Mouse (Mus musculus): ENCODE data around the gene Gnb3. TPM values are rescaled to one million over a fixed set of nuclear protein-coding genes. Genes with fewer than 3 reads are reported as not detected.
"Not testable (repeated sequence)": the region's sequence is repeated elsewhere in the genome, so short reads cannot be mapped to it uniquely, and the experiment has no call there.

The Gnb3 gene
- polyA plus RNA-seq, 1 experiment from 2014 or later, result 0.78 TPM

DNA sequence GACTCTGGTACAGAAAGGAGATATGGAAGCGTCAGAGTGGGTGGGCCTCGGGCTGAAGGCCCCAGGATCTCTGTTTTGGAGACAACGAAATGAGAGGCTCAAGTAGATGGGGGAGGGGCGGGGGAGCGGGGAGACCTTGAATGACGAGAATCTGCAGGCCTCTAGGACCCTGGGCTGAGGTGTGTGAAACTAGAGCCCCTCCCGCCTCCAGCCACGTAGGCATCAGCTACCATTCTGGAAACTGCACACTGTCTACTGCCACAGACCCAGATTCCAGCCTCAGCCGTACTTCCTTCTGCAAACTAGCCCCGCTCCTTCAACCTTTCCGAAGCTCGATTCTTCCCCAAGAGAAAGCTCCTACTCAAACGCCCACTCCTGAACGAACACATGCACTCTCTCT, 16.2 kb upstream of the Gnb3 start:
- H3K27ac ChIP-seq, result peak overlapping the region; percentile 99
- peaks cover 24% of the 10 kb centered on the region for H3K36me3 ChIP-seq
- no peaks in the 10 kb centered on the region; the same call in 1 of the 2 replicates for H3K27me3 ChIP-seq
- 6% methylated on average over 14 of the region's 14 CpGs for WGBS
- H3K9ac ChIP-seq, result peak overlapping the region; percentile 95
- H3K4me2 ChIP-seq, result peak overlapping the region; percentile 77
- ATAC-seq (ENCODE audit: low FRiP score), result peak; percentile 69
- no peaks in the 10 kb centered on the region for H3K9me3 ChIP-seq
- peak overlapping the region; percentile 67 for H3K4me3 ChIP-seq
- H3K4me1 ChIP-seq (replicated peaks), result peaks cover 58% of the 10 kb centered on the region

DNA sequence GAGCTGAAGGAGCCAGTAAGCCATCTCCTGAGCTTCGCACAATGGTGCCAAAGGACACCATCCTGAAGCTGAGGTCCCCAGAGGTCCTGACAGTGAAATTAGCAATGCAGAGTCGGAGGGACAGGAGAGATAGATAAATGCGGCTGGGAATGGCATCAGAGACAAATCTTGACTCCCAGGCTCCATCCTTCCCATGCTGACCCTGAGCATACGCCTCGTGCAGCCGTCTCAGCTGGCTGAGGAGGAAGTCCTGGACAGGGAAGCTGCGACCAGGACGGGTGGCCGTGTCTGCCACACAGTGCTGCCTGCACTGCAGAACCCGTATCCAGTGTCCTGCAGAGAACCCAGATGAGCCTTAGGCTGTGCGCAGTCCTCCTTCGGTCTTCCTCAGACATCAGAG, 14.6 kb upstream of the Gnb3 start:
- Histone ChIP-seq H3K4me3 (no peak overlapping the region), H3K36me3 (peaks cover 22% of the 10 kb centered on the region), H3K9me3 (no peaks in the 10 kb centered on the region), H3K27me3 (no peaks in the 10 kb centered on the region; the same call in 1 of the 2 replicates), H3K4me1 (replicated peaks) (peaks cover 41% of the 10 kb centered on the region), H3K4me2 (no peak overlapping the region), H3K27ac (no peak overlapping the region), H3K9ac (no peak overlapping the region)
- ATAC-seq (ENCODE audit: low FRiP score), result no peak
- 74% methylated on average over 12 of the region's 12 CpGs for WGBS

DNA sequence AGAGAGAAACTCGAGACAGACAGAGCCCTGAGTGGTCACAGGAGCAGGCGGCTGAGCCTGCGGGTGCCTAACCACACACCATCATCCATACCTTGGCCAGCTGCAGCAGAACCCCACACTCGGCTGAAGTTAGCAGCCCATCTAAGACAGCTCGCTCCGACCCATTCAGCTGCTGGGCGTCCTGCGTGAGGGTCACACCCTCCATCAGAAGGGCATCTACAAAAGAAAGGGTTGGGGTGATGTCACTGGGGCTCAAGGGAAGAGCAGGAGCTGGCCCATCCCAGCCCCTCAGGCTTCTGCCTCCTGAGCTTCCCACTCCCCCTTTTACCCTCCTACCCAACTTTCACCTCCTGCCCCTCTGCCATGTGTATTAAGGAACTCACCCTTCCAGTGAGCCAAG, 10.5 kb upstream of the Gnb3 start:
- H3K4me3 ChIP-seq, result no peak overlapping the region
- H3K4me1 ChIP-seq (replicated peaks), result peaks cover 17% of the 10 kb centered on the region; the same call in 1 of the 2 replicates
- H3K9me3 ChIP-seq, result no peaks in the 10 kb centered on the region
- no peak overlapping the region for H3K27ac ChIP-seq
- no peak overlapping the region for H3K9ac ChIP-seq
- no peak for ATAC-seq (ENCODE audit: low FRiP score)
- no peak overlapping the region for H3K4me2 ChIP-seq
- WGBS, result 48% methylated on average over 8 of the region's 8 CpGs
- no peaks in the 10 kb centered on the region for H3K27me3 ChIP-seq
- H3K36me3 ChIP-seq, result peaks cover 24% of the 10 kb centered on the region

DNA sequence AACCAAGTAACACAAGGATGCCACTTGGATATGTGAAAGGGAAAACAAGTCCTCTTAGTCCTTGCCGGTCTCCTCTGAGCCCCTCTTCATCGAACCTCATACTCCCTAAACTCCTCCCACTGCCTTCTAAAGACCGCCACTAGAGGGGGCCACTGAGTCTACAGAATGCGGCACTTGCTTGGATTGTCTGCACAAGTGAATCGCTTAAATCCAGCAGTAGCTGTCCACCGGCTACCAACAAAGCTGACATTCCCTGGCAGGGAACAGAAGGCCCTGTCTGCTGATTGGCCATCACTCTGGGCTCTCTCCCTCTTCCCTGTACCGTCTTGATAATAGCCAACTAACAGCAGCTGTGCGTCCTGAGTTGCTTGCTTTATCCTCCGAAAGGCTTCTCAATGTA, 7.2 kb upstream of the Gnb3 start:
- Histone ChIP-seq H3K27me3 (no peaks in the 10 kb centered on the region), H3K9ac (no peak overlapping the region), H3K4me1 (replicated peaks) (0 out of 2 replicates have a peak, but pooled peaks cover 10% of the 10 kb centered on the region), H3K36me3 (peaks cover 27% of the 10 kb centered on the region), H3K4me3 (no peak overlapping the region), H3K4me2 (peak overlapping the region; percentile 20; the same call in 1 of the 2 replicates), H3K9me3 (no peaks in the 10 kb centered on the region), H3K27ac (peak overlapping the region; percentile 76)
- 5% methylated on average over 9 of the region's 9 CpGs for WGBS
- peak; percentile 69 for ATAC-seq (ENCODE audit: low FRiP score)

DNA sequence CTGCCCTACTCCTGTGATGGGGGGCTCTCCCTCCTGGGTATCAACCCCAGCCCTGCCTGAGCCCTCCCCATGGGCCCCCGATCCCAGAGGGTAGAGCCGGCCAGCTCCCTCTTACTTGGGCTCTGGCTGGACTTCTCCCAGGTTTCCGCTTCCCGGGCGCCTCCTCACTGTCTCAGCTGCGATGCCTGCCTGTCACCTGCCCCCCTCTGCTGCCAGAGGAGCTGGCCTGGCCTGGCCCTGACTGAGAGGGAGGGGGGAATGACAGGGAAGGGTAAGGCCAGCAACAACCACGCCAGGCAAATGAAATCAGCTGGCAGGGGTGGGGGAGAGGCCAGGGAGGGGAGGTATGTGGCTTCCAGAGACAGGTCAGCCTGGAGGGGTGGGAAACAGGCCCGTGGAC, 270 bp downstream of the Gnb3 start:
- Histone ChIP-seq H3K4me3 (no peak overlapping the region), H3K4me2 (no peak overlapping the region), H3K9me3 (no peaks in the 10 kb centered on the region), H3K4me1 (replicated peaks) (peaks cover 17% of the 10 kb centered on the region), H3K36me3 (peaks cover 16% of the 10 kb centered on the region), H3K9ac (peak overlapping the region; percentile 58), H3K27me3 (no peaks in the 10 kb centered on the region), H3K27ac (no peak overlapping the region)
- 0 out of 2 replicates have a peak, but pooled peaks have one; percentile 6 for ATAC-seq (ENCODE audit: low FRiP score)
- WGBS, result 9% methylated on average over 8 of the region's 8 CpGs

DNA sequence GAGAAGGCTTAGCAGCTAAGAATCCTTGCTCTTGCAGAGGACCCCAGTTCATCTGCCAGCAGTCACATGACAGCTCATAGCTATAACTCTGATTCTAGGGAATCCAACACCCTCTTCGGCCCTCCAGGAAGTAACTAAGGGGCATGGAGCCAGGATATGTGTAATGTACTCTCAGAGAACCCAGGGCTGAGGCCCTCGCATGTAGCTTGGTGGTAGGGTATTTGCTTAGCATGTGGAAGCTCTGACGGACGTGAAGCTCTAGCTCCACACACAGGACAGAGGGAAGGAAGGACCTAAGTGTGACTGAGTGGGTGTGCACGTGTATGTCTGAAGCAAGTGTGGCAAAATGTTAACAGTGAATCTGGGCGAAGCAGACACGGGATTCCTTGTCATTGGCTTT, 3.7 kb downstream of the Gnb3 start:
- 86% methylated on average over 7 of the region's 7 CpGs for WGBS
- Histone ChIP-seq H3K27ac (no peak overlapping the region), H3K27me3 (no peaks in the 10 kb centered on the region), H3K9ac (0 out of 2 replicates have a peak overlapping the region, but pooled peaks have one; percentile 8), H3K36me3 (peaks cover 11% of the 10 kb centered on the region), H3K4me2 (no peak overlapping the region), H3K4me3 (no peak overlapping the region), H3K9me3 (no peaks in the 10 kb centered on the region), H3K4me1 (replicated peaks) (peaks cover 20% of the 10 kb centered on the region)
- no peak for ATAC-seq (ENCODE audit: low FRiP score)

DNA sequence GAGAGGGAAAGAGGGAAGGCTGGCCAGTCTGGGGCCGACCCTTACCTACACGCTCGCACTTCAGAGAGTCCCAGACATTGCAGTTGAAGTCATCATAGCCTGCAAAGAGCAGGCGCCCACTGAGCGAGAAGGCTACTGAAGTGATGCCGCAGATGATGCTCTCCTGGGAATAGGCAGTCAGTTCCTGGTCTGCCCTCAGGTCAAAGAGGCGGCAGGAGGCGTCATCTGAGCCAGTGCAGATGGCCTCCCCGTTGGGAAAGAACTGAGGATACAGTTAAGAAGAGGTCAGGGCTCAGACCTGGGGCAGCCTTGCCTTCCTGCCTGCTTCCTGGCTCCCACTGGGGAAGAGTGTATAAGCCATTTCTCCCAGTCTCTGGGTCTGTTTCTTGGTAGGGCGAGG, 4.5 kb downstream of the Gnb3 start:
- no peak overlapping the region for H3K4me2 ChIP-seq
- no peaks in the 10 kb centered on the region for H3K9me3 ChIP-seq
- H3K27me3 ChIP-seq, result no peaks in the 10 kb centered on the region
- no peak for ATAC-seq (ENCODE audit: low FRiP score)
- H3K36me3 ChIP-seq, result peaks cover 8% of the 10 kb centered on the region; the same call in 1 of the 2 replicates
- no peak overlapping the region for H3K27ac ChIP-seq
- peaks cover 26% of the 10 kb centered on the region for H3K4me1 ChIP-seq (replicated peaks)
- 61% methylated on average over 10 of the region's 10 CpGs for WGBS
- H3K4me3 ChIP-seq, result no peak overlapping the region
- peak overlapping the region; percentile 35; the same call in 1 of the 2 replicates for H3K9ac ChIP-seq

DNA sequence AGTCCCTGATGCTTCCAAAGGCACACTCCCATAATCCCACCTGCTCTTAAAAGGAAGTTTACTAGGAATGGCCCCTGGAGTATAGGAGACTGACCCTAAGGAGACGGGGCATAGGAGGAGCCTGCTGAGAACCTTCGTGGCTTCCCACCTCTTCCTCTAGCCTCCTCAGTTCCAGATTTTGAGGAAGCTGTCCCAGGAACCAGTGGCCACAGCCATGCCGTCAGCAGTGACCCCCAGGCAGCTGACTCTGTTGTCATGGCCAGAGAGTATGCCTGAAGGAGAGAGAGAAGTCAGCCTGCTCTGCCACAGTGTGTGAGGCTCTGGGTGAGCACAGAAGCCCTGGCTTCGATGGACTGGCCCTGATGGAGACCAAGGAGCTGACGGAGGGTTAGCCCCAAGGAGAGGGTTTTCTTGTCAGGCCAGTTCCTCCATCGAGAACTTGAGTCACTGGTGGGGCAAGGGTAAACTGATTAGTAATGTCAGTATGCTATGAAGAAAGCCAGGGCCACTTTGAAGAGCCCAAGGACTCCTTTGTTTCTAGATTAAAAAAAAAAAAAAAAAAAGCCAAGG, 5.5 kb downstream of the Gnb3 start:
- Histone ChIP-seq H3K9ac (peak overlapping the region; percentile 43; the same call in 1 of the 2 replicates), H3K27ac (no peak overlapping the region), H3K4me3 (no peak overlapping the region), H3K36me3 (peaks cover 8% of the 10 kb centered on the region; the same call in 1 of the 2 replicates), H3K4me1 (replicated peaks) (peaks cover 21% of the 10 kb centered on the region), H3K27me3 (no peaks in the 10 kb centered on the region), H3K9me3 (no peaks in the 10 kb centered on the region), H3K4me2 (no peak overlapping the region)
- WGBS, result 89% methylated on average over 6 of the region's 6 CpGs
- no peak for ATAC-seq (ENCODE audit: low FRiP score)

DNA sequence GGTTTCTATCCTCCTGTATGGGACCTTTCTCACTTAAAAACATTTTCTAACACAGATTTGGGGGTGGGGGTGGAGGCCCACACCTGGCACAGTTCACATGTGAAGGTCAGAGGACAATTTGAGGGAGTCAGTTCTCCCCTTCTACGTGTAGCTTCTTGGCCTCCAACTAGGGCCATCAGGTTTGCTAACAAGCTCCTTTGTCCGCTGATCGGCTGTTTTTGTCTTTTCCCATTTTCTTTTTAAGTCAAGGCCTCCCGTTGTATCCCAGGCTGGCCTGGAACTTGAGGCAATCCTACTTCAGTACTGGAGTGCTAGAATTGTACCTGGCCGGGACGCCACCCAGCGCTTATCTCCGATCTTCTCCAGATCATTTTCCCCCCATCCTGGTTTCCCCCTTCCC, 8.4 kb downstream of the Gnb3 start:
- Histone ChIP-seq H3K9me3 (no peaks in the 10 kb centered on the region), H3K27ac (no peak overlapping the region), H3K4me3 (no peak overlapping the region), H3K4me2 (peak overlapping the region; percentile 64; the same call in 1 of the 2 replicates), H3K4me1 (replicated peaks) (peaks cover 32% of the 10 kb centered on the region), H3K36me3 (peaks cover 8% of the 10 kb centered on the region; the same call in 1 of the 2 replicates), H3K9ac (peak overlapping the region; percentile 9; the same call in 1 of the 2 replicates), H3K27me3 (no peaks in the 10 kb centered on the region)
- 94% methylated on average over 8 of the region's 8 CpGs for WGBS
- no peak for ATAC-seq (ENCODE audit: low FRiP score)

DNA sequence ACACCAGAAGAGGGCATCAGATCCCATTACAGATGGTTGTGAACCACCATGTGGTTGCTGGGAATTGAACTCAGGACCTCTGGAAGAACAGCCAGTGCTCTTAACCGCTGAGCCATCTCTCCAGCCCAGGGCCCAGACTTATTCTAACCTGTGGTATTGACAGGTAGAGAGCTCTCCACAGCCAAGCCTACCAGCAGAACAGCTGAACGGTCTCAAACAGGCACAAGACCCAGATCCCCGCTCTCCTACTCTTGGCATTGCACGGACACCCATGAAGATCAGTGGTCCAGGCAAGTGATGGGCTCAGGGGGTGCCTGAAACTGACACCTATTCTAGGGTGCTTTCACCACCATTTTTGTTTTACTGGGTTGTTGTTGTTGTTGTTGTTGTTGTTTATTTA, 8.9 kb downstream of the Gnb3 start:
- H3K4me3 ChIP-seq, result peak overlapping the region; percentile 65; the same call in 1 of the 2 replicates
- not testable (repeated sequence) for ATAC-seq (ENCODE audit: low FRiP score); H3K27ac ChIP-seq; H3K9ac ChIP-seq; H3K27me3 ChIP-seq; H3K36me3 ChIP-seq; H3K9me3 ChIP-seq
- peaks cover 32% of the 10 kb centered on the region for H3K4me1 ChIP-seq (replicated peaks)
- H3K4me2 ChIP-seq, result peak overlapping the region; percentile 64
- WGBS, result 98% methylated on average over 4 of the region's 4 CpGs

DNA sequence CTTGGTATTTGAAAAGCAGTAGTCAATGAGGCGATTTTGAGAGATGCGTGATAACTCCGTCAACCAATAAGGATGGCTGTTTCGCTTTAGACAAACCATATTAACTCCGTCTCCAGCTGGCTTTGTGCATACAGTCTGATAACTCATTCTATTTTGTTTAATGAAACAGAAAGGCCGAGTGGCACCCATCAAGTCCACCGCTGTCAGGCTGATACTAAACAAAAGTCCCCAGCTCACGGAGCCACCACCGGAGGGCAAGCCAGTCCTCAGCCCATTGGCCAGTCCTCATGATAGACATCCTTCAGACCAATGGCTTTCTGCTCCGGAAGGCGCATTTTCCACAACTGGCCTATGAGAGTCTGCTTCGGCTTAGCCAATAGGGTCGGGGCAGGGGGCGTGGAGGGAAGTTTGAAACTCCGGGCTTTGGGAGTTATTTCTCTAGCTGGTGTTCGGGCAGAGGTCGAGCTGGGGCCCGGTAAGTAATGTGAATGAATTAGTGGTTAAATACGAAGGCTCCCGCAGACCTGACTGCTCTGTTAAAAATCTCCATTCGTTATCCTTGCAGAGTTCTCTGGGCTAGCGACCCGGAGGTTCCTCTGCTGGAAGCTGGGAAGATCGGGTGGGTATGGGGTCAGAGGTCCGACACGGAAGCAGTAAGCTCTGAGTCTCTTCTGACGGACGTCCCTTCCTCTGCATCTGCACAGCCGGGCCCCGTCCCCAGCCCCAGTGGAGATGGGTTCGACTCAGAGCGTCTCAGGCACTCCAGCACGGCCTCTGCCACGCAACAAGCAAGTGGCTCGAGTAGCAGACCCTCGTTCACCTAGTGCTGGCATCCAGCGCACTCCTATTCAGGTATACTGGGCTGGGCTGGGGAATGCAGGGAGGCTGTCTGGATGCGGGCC, 10.0 kb downstream of the Gnb3 start:
- Histone ChIP-seq H3K9me3 (no peaks in the 10 kb centered on the region), H3K36me3 (peaks cover 21% of the 10 kb centered on the region), H3K27me3 (no peaks in the 10 kb centered on the region), H3K4me3 (peak overlapping the region; percentile 65), H3K9ac (peak overlapping the region; percentile 71), H3K27ac (peak overlapping the region; percentile 89), H3K4me1 (replicated peaks) (peaks cover 28% of the 10 kb centered on the region), H3K4me2 (peak overlapping the region; percentile 64)
- WGBS, result under 1% methylated on average over 38 of the region's 38 CpGs
- peak; percentile 87 for ATAC-seq (ENCODE audit: low FRiP score)

All from hindbrain, embryonic 13.5 days (tissue).